Mouse (Mus musculus): ENCODE results near the gene Insyn1. TPM values are rescaled to one million over a fixed set of nuclear protein-coding genes. Genes with fewer than 3 reads are reported as not detected.

Gene Insyn1
- total RNA-seq (2023): not detected

DNA sequence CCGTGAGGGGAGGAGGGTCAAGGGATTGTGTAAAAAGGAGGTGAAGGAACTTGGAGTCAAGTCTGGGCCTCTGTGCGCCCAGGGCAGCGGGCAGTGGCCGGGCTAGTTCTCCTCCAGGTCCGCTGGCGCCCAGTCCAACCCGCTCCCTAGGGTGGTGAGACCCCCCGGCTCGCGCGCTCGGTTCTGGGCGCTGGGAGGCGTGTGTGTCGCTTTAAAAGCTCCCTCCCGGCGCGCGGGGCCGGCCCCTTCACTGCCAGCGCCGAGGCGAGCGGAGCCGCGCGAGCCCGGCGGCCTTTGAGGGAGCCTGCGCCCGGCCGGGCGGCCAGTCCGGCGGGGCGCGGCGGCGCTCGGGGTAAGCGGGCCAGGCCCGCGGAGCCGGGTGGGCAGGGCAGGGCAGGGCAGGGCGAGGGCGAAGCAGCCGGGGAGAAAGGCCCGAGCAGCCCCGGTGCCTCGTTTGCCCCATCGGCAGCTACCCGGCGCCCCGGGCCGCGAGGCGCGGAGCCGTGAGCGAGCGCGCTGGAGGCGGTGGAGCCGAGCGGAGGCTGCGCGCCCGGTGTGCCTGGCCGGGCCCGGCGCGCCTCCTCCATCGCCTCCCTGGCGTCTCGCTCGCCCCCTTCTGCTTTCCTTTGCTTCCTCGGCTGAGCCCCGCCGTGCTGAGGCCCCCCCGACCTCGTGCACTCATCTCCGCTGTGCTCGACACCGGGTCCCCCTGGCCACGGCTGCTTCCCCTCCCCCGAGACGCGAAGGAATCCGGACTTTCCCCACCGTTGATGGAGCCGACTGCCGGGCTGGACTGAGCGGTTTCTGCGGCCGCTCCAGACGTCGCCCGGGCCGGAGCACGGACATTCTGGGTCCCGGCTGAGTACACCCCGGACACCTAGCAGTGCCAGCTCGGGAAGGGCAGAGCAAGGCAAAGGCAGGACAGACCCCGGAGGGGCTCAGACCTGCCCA lies at the start of gene Insyn1:
Gene Insyn1 (plus strand): TSS at position 753 of the 951 bp plus-strand sequence.

Other genes starting within 250 kb of the Insyn1 start
- gene Pml, start 238.8 kb upstream of the Insyn1 start, total RNA-seq (2023): 10 to 100 TPM; 34.5 to 38.3 TPM
- gene Stoml1, start 235.4 kb upstream of the Insyn1 start, total RNA-seq (2023): 10 to 100 TPM; 15.7 to 20.9 TPM
- gene Loxl1, start 175.4 kb upstream of the Insyn1 start, total RNA-seq (2023): under 1 TPM in 1 of 2 experiments, not detected in 1; 0.18 TPM
- gene Tbc1d21, start 118.1 kb upstream of the Insyn1 start, total RNA-seq (2023): not detected
- 1 to 10 TPM; 4.9 to 5.9 TPM for gene Cd276, start 66.8 kb downstream of the Insyn1 start, total RNA-seq (2023)
- 100 to 1,000 TPM; 270 to 282 TPM for gene Nptn, start 93.6 kb downstream of the Insyn1 start, total RNA-seq (2023)